Mouse (Mus musculus): ENCODE measurements around the gene Rnf41. TPM values are rescaled to one million over a fixed set of nuclear protein-coding genes. Genes with fewer than 3 reads are reported as not detected.

The Rnf41 gene
- polyA plus RNA-seq, 1 experiment, result 37.4 TPM

GRCm38 (mm10) chr10:128489785-128490184 is 78.3 kb downstream of the Rnf41 start:
- H3K4me1 ChIP-seq (ENCODE audit: control insufficient read depth, insufficient read depth, low read length), result peaks cover 5% of the 10 kb centered on the region
- peaks cover 16% of the 10 kb centered on the region for H3K36me3 ChIP-seq (ENCODE audit: control insufficient read depth, insufficient read depth, low read length, poor library complexity, severe bottlenecking)
- H3K9ac ChIP-seq (ENCODE audit: low read depth, poor library complexity, severe bottlenecking), result no peak overlapping the region
- peak overlapping the region; percentile 40 for H3K27ac ChIP-seq (ENCODE audit: insufficient read depth, low read length)
- no peak overlapping the region for H3K4me3 ChIP-seq (ENCODE audit: low read depth, low read length)
- H3K9me3 ChIP-seq (replicated peaks; ENCODE audit: control insufficient read depth, insufficient read depth, low read length, poor library complexity, severe bottlenecking), result no peaks in the 10 kb centered on the region
- no peaks in the 10 kb centered on the region for H3K27me3 ChIP-seq (ENCODE audit: control insufficient read depth, insufficient read depth, low read length, poor library complexity, severe bottlenecking)
- no peak for TF ChIP-seq CTCF (IDR thresholded peaks at IDR 0.05; ENCODE audit: low read depth, low read length)

GRCm38 (mm10) chr10:128490232-128490631 is 78.8 kb downstream of the Rnf41 start:
- no peaks in the 10 kb centered on the region for H3K27me3 ChIP-seq (ENCODE audit: control insufficient read depth, insufficient read depth, low read length, poor library complexity, severe bottlenecking)
- H3K36me3 ChIP-seq (ENCODE audit: control insufficient read depth, insufficient read depth, low read length, poor library complexity, severe bottlenecking), result peaks cover 16% of the 10 kb centered on the region
- H3K4me1 ChIP-seq (ENCODE audit: control insufficient read depth, insufficient read depth, low read length), result peaks cover 5% of the 10 kb centered on the region
- TF ChIP-seq POLR2A (IDR thresholded peaks at IDR 0.05; ENCODE audit: insufficient read depth, low read length) (no peak), CTCF (IDR thresholded peaks at IDR 0.05; ENCODE audit: low read depth, low read length) (no peak), EP300 (IDR thresholded peaks at IDR 0.05; ENCODE audit: insufficient read depth, low read depth, low read length) (no peak)
- H3K27ac ChIP-seq (ENCODE audit: insufficient read depth, low read length), result no peak overlapping the region
- H3K9ac ChIP-seq (ENCODE audit: low read depth, poor library complexity, severe bottlenecking), result no peak overlapping the region
- no peak overlapping the region for H3K4me3 ChIP-seq (ENCODE audit: low read depth, low read length)
- no peaks in the 10 kb centered on the region for H3K9me3 ChIP-seq (replicated peaks; ENCODE audit: control insufficient read depth, insufficient read depth, low read length, poor library complexity, severe bottlenecking)

- no peak overlapping the region for H3K27ac ChIP-seq (ENCODE audit: insufficient read depth, low read length)
- H3K9ac ChIP-seq (ENCODE audit: low read depth, poor library complexity, severe bottlenecking), result no peak overlapping the region
- H3K4me3 ChIP-seq (ENCODE audit: low read depth, low read length), result no peak overlapping the region
- TF ChIP-seq CTCF (IDR thresholded peaks at IDR 0.05; ENCODE audit: low read depth, low read length), result no peak
- no peak for TF ChIP-seq EP300 (IDR thresholded peaks at IDR 0.05; ENCODE audit: insufficient read depth, low read depth, low read length)
- no peak for TF ChIP-seq POLR2A (IDR thresholded peaks at IDR 0.05; ENCODE audit: insufficient read depth, low read length)
- H3K27me3 ChIP-seq (ENCODE audit: control insufficient read depth, insufficient read depth, low read length, poor library complexity, severe bottlenecking), result no peaks in the 10 kb centered on the region
- H3K36me3 ChIP-seq (ENCODE audit: control insufficient read depth, insufficient read depth, low read length, poor library complexity, severe bottlenecking), result peaks cover 16% of the 10 kb centered on the region
- no peaks in the 10 kb centered on the region for H3K9me3 ChIP-seq (replicated peaks; ENCODE audit: control insufficient read depth, insufficient read depth, low read length, poor library complexity, severe bottlenecking)
- H3K4me1 ChIP-seq (ENCODE audit: control insufficient read depth, insufficient read depth, low read length), result peaks cover 5% of the 10 kb centered on the region
Observed at GRCm38 (mm10) chr10:128490912-128491311, 79.5 kb downstream of the Rnf41 start.

Other genes starting within 250 kb of the Rnf41 start
- 133 and 137 TPM in 2 replicates for gene Rbms2, start 231.4 kb upstream of the Rnf41 start, polyA plus RNA-seq (2011; ENCODE audit: insufficient read depth, insufficient read length, low read depth, missing spikeins)
- 24.3 and 30.9 TPM in 2 replicates for gene Gls2, start 217.2 kb upstream of the Rnf41 start, polyA plus RNA-seq (2011; ENCODE audit: insufficient read depth, insufficient read length, low read depth, missing spikeins)
- 21.8 and 21.9 TPM in 2 replicates for gene Spryd4, start 199.8 kb upstream of the Rnf41 start, polyA plus RNA-seq (2011; ENCODE audit: insufficient read depth, insufficient read length, low read depth, missing spikeins)
- gene Mip, start 185.8 kb upstream of the Rnf41 start, polyA plus RNA-seq (2011; ENCODE audit: insufficient read depth, insufficient read length, low read depth, missing spikeins), result 0.37 and 0.62 TPM in 2 replicates
- 57.7 and 64.1 TPM in 2 replicates for gene Timeless, start 179.6 kb upstream of the Rnf41 start, polyA plus RNA-seq (2011; ENCODE audit: insufficient read depth, insufficient read length, low read depth, missing spikeins)
- gene Apon, start 157.6 kb upstream of the Rnf41 start, polyA plus RNA-seq (2011; ENCODE audit: insufficient read depth, insufficient read length, low read depth, missing spikeins), result 0.43 TPM in 1 of 2 replicates, not detected in the other
- not detected in 2 replicates for gene Apof, start 143.0 kb upstream of the Rnf41 start, polyA plus RNA-seq (2011; ENCODE audit: insufficient read depth, insufficient read length, low read depth, missing spikeins)
- gene Stat2, start 141.1 kb upstream of the Rnf41 start, polyA plus RNA-seq (2011; ENCODE audit: insufficient read depth, insufficient read length, low read depth, missing spikeins), result 29.7 and 35.9 TPM in 2 replicates
- 4.7 and 5.7 TPM in 2 replicates for gene Il23a, start 112.9 kb upstream of the Rnf41 start, polyA plus RNA-seq (2011; ENCODE audit: insufficient read depth, insufficient read length, low read depth, missing spikeins)
- 40.5 and 40.8 TPM in 2 replicates for gene Pan2, start 108.3 kb upstream of the Rnf41 start, polyA plus RNA-seq (2011; ENCODE audit: insufficient read depth, insufficient read length, low read depth, missing spikeins)
- 62.9 and 68.4 TPM in 2 replicates for gene Cnpy2, start 89.2 kb upstream of the Rnf41 start, polyA plus RNA-seq (2011; ENCODE audit: insufficient read depth, insufficient read length, low read depth, missing spikeins)
- gene Cs, start 73.9 kb upstream of the Rnf41 start, polyA plus RNA-seq (2011; ENCODE audit: insufficient read depth, insufficient read length, low read depth, missing spikeins), result 197 and 202 TPM in 2 replicates
- 18.7 and 20.2 TPM in 2 replicates for gene Coq10a, start 42.7 kb upstream of the Rnf41 start, polyA plus RNA-seq (2011; ENCODE audit: insufficient read depth, insufficient read length, low read depth, missing spikeins)
- 28.8 and 29.0 TPM in 2 replicates for gene Ankrd52, start 34.5 kb upstream of the Rnf41 start, polyA plus RNA-seq (2011; ENCODE audit: insufficient read depth, insufficient read length, low read depth, missing spikeins)
- gene Slc39a5, start 10.4 kb upstream of the Rnf41 start, polyA plus RNA-seq (2011; ENCODE audit: insufficient read depth, insufficient read length, low read depth, missing spikeins), result 0.31 TPM in 1 of 2 replicates, not detected in the other
- 79.3 and 82.9 TPM in 2 replicates for gene Nabp2, start 165 bp upstream of the Rnf41 start, polyA plus RNA-seq (2011; ENCODE audit: insufficient read depth, insufficient read length, low read depth, missing spikeins)
- 26.3 and 28.6 TPM in 2 replicates for gene Smarcc2, start 47.6 kb downstream of the Rnf41 start, polyA plus RNA-seq (2011; ENCODE audit: insufficient read depth, insufficient read length, low read depth, missing spikeins)
- 642 and 680 TPM in 2 replicates for gene Myl6, start 82.5 kb downstream of the Rnf41 start, polyA plus RNA-seq (2011; ENCODE audit: insufficient read depth, insufficient read length, low read depth, missing spikeins)
- gene Myl6b, start 87.0 kb downstream of the Rnf41 start, polyA plus RNA-seq (2011; ENCODE audit: insufficient read depth, insufficient read length, low read depth, missing spikeins), result 9.0 and 12.8 TPM in 2 replicates
- 20.1 and 20.5 TPM in 2 replicates for gene Esyt1, start 114.2 kb downstream of the Rnf41 start, polyA plus RNA-seq (2011; ENCODE audit: insufficient read depth, insufficient read length, low read depth, missing spikeins)
- 22.4 and 24.6 TPM in 2 replicates for gene Zc3h10, start 136.1 kb downstream of the Rnf41 start, polyA plus RNA-seq (2011; ENCODE audit: insufficient read depth, insufficient read length, low read depth, missing spikeins)
- gene Rpl41, start 137.6 kb downstream of the Rnf41 start, polyA plus RNA-seq (2011; ENCODE audit: insufficient read depth, insufficient read length, low read depth, missing spikeins), result 3,771 and 3,978 TPM in 2 replicates
- gene Pa2g4, start 154.3 kb downstream of the Rnf41 start, polyA plus RNA-seq (2011; ENCODE audit: insufficient read depth, insufficient read length, low read depth, missing spikeins), result 366 and 396 TPM in 2 replicates
- 39.4 and 41.7 TPM in 2 replicates for gene Erbb3, start 178.0 kb downstream of the Rnf41 start, polyA plus RNA-seq (2011; ENCODE audit: insufficient read depth, insufficient read length, low read depth, missing spikeins)
- 1,832 and 1,959 TPM in 2 replicates for gene Rps26, start 215.1 kb downstream of the Rnf41 start, polyA plus RNA-seq (2011; ENCODE audit: insufficient read depth, insufficient read length, low read depth, missing spikeins)
- gene Ikzf4, start 234.3 kb downstream of the Rnf41 start, polyA plus RNA-seq (2011; ENCODE audit: insufficient read depth, insufficient read length, low read depth, missing spikeins), result 9.8 and 11.6 TPM in 2 replicates

Measured in ES-Bruce4 (cell line).